Mouse (Mus musculus) liver, adult 2 months (tissue): ENCODE results near the gene Rrp7a. TPM values are rescaled to one million over a fixed set of nuclear protein-coding genes. Genes with fewer than 3 reads are reported as not detected.

Experiments
- DNase-seq: peaks from one replicate; pipeline ENCODE4 v3.0.0-alpha.2; 2011; ENCODE audit warnings: low read depth, low spot score; ENCODE audit errors: extremely low read depth
- H3K27ac ChIP-seq: fragments of 200-500 bp; replicated peaks from 2 replicates; pipeline ENCODE4 v1.5.1; 2012; ENCODE audit warnings: low read depth, mild to moderate bottlenecking, control low read depth, inconsistent platforms, low read length; ENCODE audit not compliant: insufficient read depth
- H3K27me3 ChIP-seq: fragments of 200-500 bp; 2 replicates; pipeline ENCODE4 v1.6.1; 2012; ENCODE audit warnings: mild to moderate bottlenecking, moderate library complexity, low read length, inconsistent platforms; ENCODE audit not compliant: control insufficient read depth, insufficient read depth
- H3K36me3 ChIP-seq: fragments of 200-500 bp; 2 replicates; pipeline ENCODE4 v1.6.1; 2012; ENCODE audit warnings: low read length, inconsistent platforms; ENCODE audit not compliant: control insufficient read depth, insufficient read depth
- H3K4me1 ChIP-seq: fragments of 200-500 bp; 2 replicates; pipeline ENCODE4 v1.6.1; 2011; ENCODE audit warnings: low read length; ENCODE audit not compliant: control insufficient read depth, insufficient read depth
- H3K4me3 ChIP-seq: fragments of 200-500 bp; 2 replicates; pipeline ENCODE4 v1.5.1; 2011; ENCODE audit warnings: low read depth, mild to moderate bottlenecking, control low read depth, low read length, moderate library complexity; ENCODE audit not compliant: insufficient read depth
- H3K79me2 ChIP-seq: fragments of 200-500 bp; 2 replicates; pipeline ENCODE4 v1.6.1; 2012; ENCODE audit warnings: inconsistent platforms, mild to moderate bottlenecking, low read length, moderate library complexity; ENCODE audit not compliant: control insufficient read depth, insufficient read depth
- H3K9ac ChIP-seq: fragments of 200-500 bp; 2 replicates; pipeline ENCODE4 v1.6.1; 2012; ENCODE audit warnings: low read depth, mild to moderate bottlenecking, control low read depth, inconsistent platforms, low read length
- CTCF ChIP-seq: fragments of 200-500 bp; IDR thresholded peaks from 2 replicates; pipeline ENCODE4 v1.5.1; 2011; ENCODE audit warnings: low read depth, low read length, control low read depth
- POLR2A ChIP-seq: fragments of 200-500 bp; IDR thresholded peaks from 2 replicates; pipeline ENCODE4 v1.6.1; 2011; ENCODE audit warnings: low read length, control low read depth; ENCODE audit not compliant: insufficient read depth; ENCODE audit errors: extremely low read depth
- WGBS: fragments of 180-500 bp; shearing (Covaris S2); methylation state at CpG from one replicate; pipeline ENCODE4 v1.1.7; 2018; 5-methylcytosine and 5-hydroxymethylcytosine counted together
- polyA plus RNA-seq: library from polyadenylated mRNA; depleted of rRNA; stranded (reverse); fragments of >200 nt; gene quantifications from 2 replicates; pipeline ENCODE4 v1.2.3, GENCODE M21; 2012
- total RNA-seq: library from RNA; depleted of rRNA; stranded (reverse); fragments of >200 nt; gene quantifications from 2 replicates; pipeline ENCODE4 v1.2.3, GENCODE M21; 2014

The Rrp7a gene
- total and polyA plus RNA-seq, 2 experiments: 9.1 to 44.1 TPM

DNA sequence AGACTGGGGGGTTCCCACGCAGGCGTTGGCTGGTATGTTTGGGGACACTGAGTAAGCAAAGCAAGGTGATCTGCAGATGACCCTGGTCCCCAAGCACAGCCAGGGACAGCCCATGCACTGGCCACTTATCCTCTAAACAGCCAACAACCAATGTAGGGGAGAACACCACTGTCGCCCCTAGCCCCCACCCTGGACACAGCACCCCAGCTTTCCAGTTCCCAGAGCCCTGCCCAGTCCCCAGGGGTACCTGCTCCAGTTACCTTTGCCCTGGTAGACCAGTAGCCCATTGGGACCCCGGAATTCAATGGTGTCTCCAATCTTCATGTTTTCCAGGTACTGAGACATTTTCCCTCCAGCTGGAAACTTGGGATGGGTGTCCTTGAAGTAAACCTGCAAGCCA is 38.0 kb upstream of the Rrp7a start:
- WGBS: 93% methylated on average over 4 of the region's 4 CpGs
- peaks cover 9% of the 10 kb centered on the region; the same call in 1 of the 2 replicates for H3K79me2 ChIP-seq
- DNase-seq: no peak
- H3K4me1 ChIP-seq: peaks cover 48% of the 10 kb centered on the region
- no peak overlapping the region for H3K4me3 ChIP-seq
- H3K36me3 ChIP-seq: peaks cover 25% of the 10 kb centered on the region
- H3K27me3 ChIP-seq: no peaks in the 10 kb centered on the region
- TF ChIP-seq CTCF (no peak), POLR2A (no peak)
- peak overlapping the region; percentile 24; the same call in 1 of the 2 replicates for H3K27ac ChIP-seq
- H3K9ac ChIP-seq: no peak overlapping the region

DNA sequence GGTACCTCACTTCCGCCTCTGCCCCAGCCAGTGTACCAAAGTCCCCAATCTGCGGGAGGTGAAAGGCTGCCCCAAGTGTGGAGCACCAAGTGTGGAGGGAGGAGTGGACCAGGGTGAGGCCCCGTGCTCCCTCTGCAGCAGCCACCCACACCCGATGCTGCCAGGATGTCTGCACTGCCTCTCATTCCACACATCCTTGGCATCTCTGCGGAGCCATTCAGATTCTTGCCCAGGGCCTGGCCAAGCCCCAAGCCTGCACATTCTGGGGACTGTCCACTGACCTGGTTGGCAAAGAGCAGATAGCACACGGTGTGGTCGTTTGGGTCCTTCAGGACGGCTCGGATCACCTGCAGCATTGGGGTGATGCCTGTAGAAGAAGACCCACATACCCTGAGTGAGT is 37.2 kb upstream of the Rrp7a start:
- peaks cover 9% of the 10 kb centered on the region; the same call in 1 of the 2 replicates for H3K79me2 ChIP-seq
- no peak for DNase-seq
- 0 out of 2 replicates have a peak overlapping the region, but pooled peaks have one; percentile 2 for H3K9ac ChIP-seq
- H3K27me3 ChIP-seq: no peaks in the 10 kb centered on the region
- 50% methylated on average over 9 of the region's 9 CpGs for WGBS
- no peak overlapping the region for H3K4me3 ChIP-seq
- H3K27ac ChIP-seq: peak overlapping the region; percentile 46
- H3K36me3 ChIP-seq: peaks cover 26% of the 10 kb centered on the region
- peaks cover 48% of the 10 kb centered on the region for H3K4me1 ChIP-seq
- TF ChIP-seq CTCF: no peak
- no peak for TF ChIP-seq POLR2A

DNA sequence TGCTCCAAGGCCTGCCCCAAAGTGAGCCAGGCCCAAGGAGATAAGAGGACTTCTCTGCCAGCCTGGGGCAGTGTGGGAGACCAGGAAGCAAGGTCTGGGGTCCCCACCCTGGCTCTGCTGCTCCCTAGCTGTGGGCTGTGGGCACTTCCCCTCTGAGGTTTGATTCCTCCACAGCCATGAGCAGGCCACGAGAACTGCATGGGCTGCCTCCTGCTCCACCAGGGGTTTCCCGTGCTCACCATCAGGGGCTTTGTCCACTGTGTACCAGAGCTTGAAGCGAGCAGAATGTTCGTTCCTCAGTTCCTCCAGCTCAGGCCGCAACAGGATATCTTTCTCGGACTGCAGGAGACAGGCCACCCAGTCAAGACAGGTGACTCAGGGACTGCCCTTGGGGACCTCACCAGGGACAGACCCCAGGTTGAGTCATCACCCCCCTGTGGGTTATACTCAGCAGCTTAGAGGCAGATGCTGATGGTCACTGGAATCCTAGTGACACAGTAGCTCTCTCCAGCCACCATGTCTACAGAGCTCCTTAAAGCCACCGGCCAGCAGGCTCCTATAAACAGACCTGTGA is 36.1 kb upstream of the Rrp7a start:
- peaks cover 43% of the 10 kb centered on the region for H3K4me1 ChIP-seq
- peaks cover 9% of the 10 kb centered on the region; the same call in 1 of the 2 replicates for H3K79me2 ChIP-seq
- no peak overlapping the region for H3K4me3 ChIP-seq
- TF ChIP-seq POLR2A: no peak
- no peak for TF ChIP-seq CTCF
- WGBS: 86% methylated on average over 7 of the region's 7 CpGs
- no peak overlapping the region for H3K9ac ChIP-seq
- H3K27ac ChIP-seq: peak overlapping the region; percentile 28
- DNase-seq: no peak
- H3K36me3 ChIP-seq: peaks cover 27% of the 10 kb centered on the region
- H3K27me3 ChIP-seq: no peaks in the 10 kb centered on the region

DNA sequence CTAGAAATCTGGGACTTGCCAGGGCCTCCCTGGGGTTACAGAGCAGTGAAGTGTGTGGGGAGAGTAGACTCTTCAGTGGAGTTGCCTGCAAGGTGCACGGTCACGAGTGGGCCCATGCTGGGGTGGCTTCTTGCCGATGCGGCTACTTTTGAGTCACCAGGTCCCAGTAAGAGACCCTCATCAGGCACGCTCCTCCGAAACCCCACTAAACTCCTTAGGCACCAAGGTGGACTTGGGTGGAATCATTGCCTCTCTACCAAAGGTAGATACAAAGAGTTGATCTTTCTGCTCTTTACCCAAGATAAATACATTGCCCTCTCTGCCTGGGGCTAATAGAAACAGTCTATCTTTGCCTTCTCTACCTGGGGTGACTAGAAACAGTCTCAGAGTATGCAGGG is 35.1 kb upstream of the Rrp7a start:
- 95% methylated on average over 6 of the region's 6 CpGs for WGBS
- Histone ChIP-seq H3K79me2 (peaks cover 9% of the 10 kb centered on the region; the same call in 1 of the 2 replicates), H3K9ac (peak overlapping the region; percentile 11; the same call in 1 of the 2 replicates), H3K27me3 (no peaks in the 10 kb centered on the region), H3K27ac (peak overlapping the region; percentile 23; the same call in 1 of the 2 replicates), H3K4me3 (no peak overlapping the region), H3K36me3 (peaks cover 31% of the 10 kb centered on the region), H3K4me1 (peaks cover 39% of the 10 kb centered on the region)
- DNase-seq: no peak
- TF ChIP-seq POLR2A: no peak
- no peak for TF ChIP-seq CTCF

DNA sequence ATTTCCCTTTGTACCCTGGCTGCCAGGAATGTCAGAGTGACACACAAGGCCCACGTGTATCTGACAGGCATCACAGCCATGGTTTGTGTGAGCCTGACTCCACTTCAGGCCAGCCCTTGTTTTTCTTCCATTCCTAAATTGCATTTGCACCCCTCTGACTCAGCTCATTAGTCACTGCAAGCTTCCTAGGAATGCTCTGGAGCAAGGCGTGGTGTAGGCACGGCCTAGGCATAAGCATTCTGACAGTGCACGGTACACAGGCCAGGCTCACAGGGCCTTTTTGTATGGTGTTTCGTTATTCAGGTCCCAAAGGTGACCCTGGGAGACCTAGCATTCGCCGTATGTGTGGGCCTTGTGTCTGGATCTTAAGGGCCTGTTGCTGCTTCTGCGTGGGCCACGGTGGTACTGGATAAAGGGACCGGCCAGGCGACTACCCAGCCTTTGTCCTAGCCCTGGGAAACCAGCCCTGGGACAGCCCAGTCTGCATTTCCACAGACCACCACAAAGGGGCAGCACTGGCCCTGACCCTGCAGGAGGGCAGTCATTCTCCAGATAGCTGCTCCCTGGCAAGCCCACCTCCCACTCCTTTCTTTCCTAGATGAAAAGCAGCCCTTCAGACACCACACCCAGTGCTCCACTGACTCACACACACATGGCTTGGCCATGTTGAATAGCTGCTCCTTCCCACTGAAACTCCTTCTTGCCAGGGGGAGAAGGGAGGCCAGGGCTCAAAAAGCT is 34.5 kb upstream of the Rrp7a start:
- Histone ChIP-seq H3K9ac (peak overlapping the region; percentile 11), H3K4me1 (peaks cover 34% of the 10 kb centered on the region), H3K36me3 (peaks cover 31% of the 10 kb centered on the region), H3K4me3 (no peak overlapping the region), H3K27ac (peak overlapping the region; percentile 70), H3K79me2 (peaks cover 7% of the 10 kb centered on the region; the same call in 1 of the 2 replicates), H3K27me3 (no peaks in the 10 kb centered on the region)
- 41% methylated on average over 11 of the region's 11 CpGs for WGBS
- peak; percentile 60 for DNase-seq
- TF ChIP-seq POLR2A (no peak), CTCF (peak; percentile 96)
